Mouse (Mus musculus) midbrain, embryonic 11.5 days (tissue): ENCODE results near the gene Lim2. TPM values are rescaled to one million over a fixed set of nuclear protein-coding genes. Genes with fewer than 3 reads are reported as not detected.

Source experiments
- ATAC-seq: fragments of 200-750 bp; cut with Nextera tagmentation; 2 replicates; pipeline ENCODE4 v1.8.0; 2017; ENCODE audit warnings: moderate TSS enrichment, moderate library complexity; ENCODE audit not compliant: low FRiP score
- DNase-seq: peaks from one replicate; pipeline ENCODE4 v3.0.0; 2015; ENCODE audit warnings: low spot score; ENCODE audit errors: missing footprints
- H3K27ac ChIP-seq: fragments of 300-500 bp; sonication (generic); 2 replicates; pipeline ENCODE4 v1.5.1; 2014; ENCODE audit warnings: low read depth, low read length
- H3K27me3 ChIP-seq: fragments of 300-500 bp; sonication (generic); 2 replicates; pipeline ENCODE4 v1.6.1; 2014; ENCODE audit warnings: mild to moderate bottlenecking, low read length, moderate library complexity, mixed read lengths; ENCODE audit not compliant: control insufficient read depth, insufficient read depth
- H3K36me3 ChIP-seq: fragments of 300-500 bp; sonication (generic); 2 replicates; pipeline ENCODE4 v1.6.1; 2014; ENCODE audit warnings: mild to moderate bottlenecking, low read length, moderate library complexity, mixed read lengths; ENCODE audit not compliant: control insufficient read depth, insufficient read depth
- H3K4me1 ChIP-seq: fragments of 300-500 bp; sonication (generic); 2 replicates; pipeline ENCODE4 v1.6.1; 2014; ENCODE audit warnings: low read length; ENCODE audit not compliant: control insufficient read depth, insufficient read depth
- H3K4me2 ChIP-seq: fragments of 300-500 bp; sonication (generic); 2 replicates; pipeline ENCODE4 v1.6.1; 2014; ENCODE audit warnings: mild to moderate bottlenecking, moderate library complexity
- H3K4me3 ChIP-seq: fragments of 300-500 bp; sonication (generic); 2 replicates; pipeline ENCODE4 v1.5.1; 2014; ENCODE audit warnings: low read depth, low read length
- H3K9ac ChIP-seq: fragments of 300-500 bp; sonication (generic); 2 replicates; pipeline ENCODE4 v1.6.1; 2014; ENCODE audit warnings: low read length
- H3K9me3 ChIP-seq: fragments of 300-500 bp; sonication (generic); 2 replicates; pipeline ENCODE4 v1.6.1; 2016; ENCODE audit warnings: low read length; ENCODE audit not compliant: control insufficient read depth
- whole genome bisulfite sequencing: fragments of 180-500 bp; shearing (Covaris S2); extraction: QIAGEN DNeasy Blood & Tissue Kit; methylation state at CpG from one replicate; pipeline ENCODE4 v1.1.7; 2014; 5-methylcytosine and 5-hydroxymethylcytosine counted together
- polyA plus RNA-seq: library from polyadenylated mRNA; unstranded; fragments of >200 nt; fragmentation: Nextera tagmentation; extraction: Ambion mirVana; gene quantifications from 2 replicates; pipeline ENCODE4 v1.2.1, GENCODE M21; 2014

Lim2 gene
- polyA plus RNA-seq, 1 experiment from 2014 or later, result 0.20 TPM

DNA sequence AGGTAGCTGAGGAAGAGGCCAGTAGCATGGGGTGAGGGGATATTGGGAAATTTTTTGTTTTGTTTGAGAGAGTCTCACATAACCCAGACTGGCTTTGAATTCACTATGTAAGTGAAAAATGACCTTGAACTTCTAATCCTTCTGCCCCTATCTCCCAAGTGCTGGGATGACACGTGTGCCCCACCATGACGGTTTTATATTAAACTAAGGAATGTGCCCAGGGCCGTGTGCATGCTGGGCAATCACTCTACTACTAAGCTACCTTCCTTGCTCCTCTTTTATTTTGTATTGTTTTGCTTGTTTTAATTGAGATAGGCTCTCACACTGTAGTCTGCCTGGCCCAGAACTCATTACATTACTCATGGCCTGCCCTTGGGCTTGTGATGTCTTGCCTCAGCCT is 13.6 kb downstream of the Lim2 start:
- no peak for ATAC-seq
- 91% methylated on average over 3 of the region's 3 CpGs for WGBS

GRCm38 (mm10) chr7:43442684-43443083 is 15.2 kb downstream of the Lim2 start:
- H3K4me3 ChIP-seq, result peak overlapping the region; percentile 55
- no peak for DNase-seq
- H3K27ac ChIP-seq, result peak overlapping the region; percentile 62; the same call in 1 of the 2 replicates
- no peaks in the 10 kb centered on the region for H3K9me3 ChIP-seq
- peak overlapping the region; percentile 82 for H3K4me2 ChIP-seq
- ATAC-seq, result no peak
- H3K36me3 ChIP-seq, result no peaks in the 10 kb centered on the region
- H3K9ac ChIP-seq, result peak overlapping the region; percentile 53
- 17% methylated on average over 9 of the region's 9 CpGs for WGBS
- peaks cover 8% of the 10 kb centered on the region for H3K4me1 ChIP-seq
- no peaks in the 10 kb centered on the region for H3K27me3 ChIP-seq

More for the DNA sequence above, 13.6 kb downstream of the Lim2 start:
- Histone ChIP-seq H3K27me3 (no peaks in the 10 kb centered on the region), H3K27ac (no peak overlapping the region), H3K36me3 (no peaks in the 10 kb centered on the region), H3K4me3 (no peak overlapping the region), H3K9me3 (no peaks in the 10 kb centered on the region), H3K9ac (no peak overlapping the region), H3K4me2 (no peak overlapping the region), H3K4me1 (peaks cover 8% of the 10 kb centered on the region)
- DNase-seq, result no peak

DNA sequence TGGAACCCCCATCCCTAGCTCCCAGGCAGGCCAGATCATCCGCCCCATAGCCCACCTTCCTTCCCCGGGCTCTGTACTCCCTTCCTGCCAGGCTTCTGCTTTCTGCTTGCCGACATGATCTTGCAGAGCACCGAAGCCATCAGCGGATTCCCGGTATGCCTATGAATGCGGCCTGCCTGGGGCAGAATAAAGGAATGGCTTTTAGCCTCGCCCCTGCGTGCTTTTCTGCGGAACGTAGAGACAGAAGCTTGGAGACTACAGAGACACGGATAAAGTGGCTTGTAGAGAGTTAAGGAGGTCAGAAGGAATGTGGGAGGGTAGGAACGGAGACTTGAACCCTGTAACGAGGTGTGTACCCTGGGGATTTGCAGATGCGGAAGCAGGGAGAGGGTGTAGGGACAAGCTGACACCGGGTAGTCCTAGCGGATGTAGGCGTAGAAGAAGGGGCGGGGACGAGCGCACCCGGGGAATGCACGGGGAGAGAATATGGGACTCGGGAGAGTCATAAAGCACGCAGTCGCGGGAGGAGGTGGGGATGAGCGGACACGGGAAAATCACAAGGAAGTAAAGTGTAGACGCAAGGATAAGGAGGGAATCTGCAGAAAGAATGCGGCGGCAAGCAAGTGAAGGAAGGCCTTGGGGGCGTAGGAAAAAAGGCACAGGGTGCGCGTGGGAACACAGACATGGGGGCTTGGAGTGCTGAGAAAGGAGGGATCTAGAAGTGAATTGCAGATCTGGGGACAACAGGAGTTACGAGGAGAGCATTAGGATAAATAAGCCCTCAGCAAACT is 15.9 kb downstream of the Lim2 start:
- H3K27ac ChIP-seq, result peak overlapping the region; percentile 62; the same call in 1 of the 2 replicates
- H3K4me3 ChIP-seq, result peak overlapping the region; percentile 55
- H3K36me3 ChIP-seq, result no peaks in the 10 kb centered on the region
- peak; percentile 83 for ATAC-seq
- H3K9ac ChIP-seq, result peak overlapping the region; percentile 53
- peak overlapping the region; percentile 82 for H3K4me2 ChIP-seq
- WGBS, result under 1% methylated on average over 36 of the region's 36 CpGs
- peaks cover 8% of the 10 kb centered on the region for H3K4me1 ChIP-seq
- no peaks in the 10 kb centered on the region for H3K27me3 ChIP-seq
- no peaks in the 10 kb centered on the region for H3K9me3 ChIP-seq
- DNase-seq, result peak; percentile 98

DNA sequence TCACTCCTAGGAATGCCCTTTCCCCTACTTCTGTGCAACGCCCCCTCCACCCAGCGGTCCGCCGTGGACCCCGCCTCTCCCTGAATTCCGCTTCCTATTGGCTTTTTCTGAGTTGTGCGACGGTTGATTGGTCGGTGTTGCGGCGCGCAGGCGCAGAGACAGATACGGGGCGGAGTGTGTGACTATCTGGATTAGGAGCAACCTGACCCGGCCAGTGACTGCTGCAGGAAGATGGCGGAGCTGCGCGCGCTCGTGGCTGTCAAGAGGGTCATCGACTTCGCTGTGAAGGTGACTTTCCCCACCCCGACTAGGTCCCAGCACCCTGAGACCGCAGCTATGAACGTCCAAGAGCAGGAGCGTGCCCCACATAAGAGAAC is 16.4 kb downstream of the Lim2 start, which contains the start of the genes Etfb and Gm45233:
Gene Etfb (plus strand): TSS at position 167 of the 377 bp plus-strand sequence.
Gene Gm45233 (plus strand): TSS at position 212 of the 377 bp plus-strand sequence.
- H3K27ac ChIP-seq, result peak within 1 kb of the TSS; percentile 62; the same call in 1 of the 2 replicates
- H3K4me2 ChIP-seq, result peak within 1 kb of the TSS; percentile 82
- H3K9ac ChIP-seq, result peak within 1 kb of the TSS; percentile 53
- peaks cover 8% of the 10 kb centered on the region for H3K4me1 ChIP-seq
- H3K27me3 ChIP-seq, result no peaks in the 10 kb centered on the region
- H3K36me3 ChIP-seq, result no peaks in the 10 kb centered on the region
- WGBS, result under 1% methylated on average over 27 of the region's 27 CpGs
- ATAC-seq, result peak; percentile 97
- H3K4me3 ChIP-seq, result peak within 1 kb of the TSS; percentile 55
- H3K9me3 ChIP-seq, result no peaks in the 10 kb centered on the region
- DNase-seq, result no peak

DNA sequence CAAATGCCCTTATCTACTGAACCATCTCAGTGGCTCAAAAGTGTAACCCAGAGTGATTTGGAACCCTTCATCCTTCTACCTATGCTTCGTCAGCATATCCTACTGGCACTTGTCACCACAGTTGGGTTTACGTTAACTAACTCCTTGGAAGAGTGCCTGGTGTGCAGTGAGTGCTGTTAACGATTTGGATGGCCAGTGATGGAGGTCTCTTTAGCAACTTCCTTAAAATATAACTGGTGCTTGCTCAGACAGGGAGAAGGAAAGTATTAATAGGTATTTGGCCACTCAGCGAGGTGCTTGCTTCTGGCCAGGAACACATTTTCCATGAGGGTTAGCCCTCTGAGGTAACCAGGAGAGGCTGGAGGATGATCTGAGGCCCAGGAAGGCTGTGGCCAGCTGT is 20.3 kb downstream of the Lim2 start:
- Histone ChIP-seq H3K4me3 (no peak overlapping the region), H3K4me1 (peaks cover 5% of the 10 kb centered on the region), H3K9me3 (no peaks in the 10 kb centered on the region), H3K27me3 (no peaks in the 10 kb centered on the region), H3K4me2 (no peak overlapping the region), H3K36me3 (no peaks in the 10 kb centered on the region; the same call in 1 of the 2 replicates), H3K27ac (no peak overlapping the region), H3K9ac (no peak overlapping the region)
- WGBS, result 91% methylated on average over 4 of the region's 4 CpGs
- DNase-seq, result peak; percentile 35
- ATAC-seq, result no peak

DNA sequence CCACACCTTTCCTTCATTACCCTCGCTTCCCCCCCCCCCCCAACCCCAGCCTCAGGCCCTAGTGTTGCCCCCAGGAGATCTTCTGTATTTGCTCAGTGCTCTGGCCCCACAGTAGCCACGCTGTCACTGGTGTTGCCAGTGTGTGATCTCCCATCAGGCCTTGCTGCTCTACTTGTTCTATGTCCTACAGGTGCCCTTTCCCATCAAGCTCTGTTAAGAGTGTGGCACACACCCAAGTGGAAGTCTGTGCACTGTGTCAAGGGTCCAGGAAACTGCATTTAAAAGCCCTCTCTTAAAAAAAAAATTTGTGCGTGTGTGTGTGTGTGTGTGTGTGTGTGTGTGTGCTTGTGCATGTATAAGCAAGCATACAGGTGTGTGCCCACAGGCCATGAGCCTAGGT is 20.8 kb downstream of the Lim2 start:
- no peak overlapping the region for H3K4me3 ChIP-seq
- no peaks in the 10 kb centered on the region for H3K27me3 ChIP-seq
- H3K27ac ChIP-seq, result no peak overlapping the region
- no peak for DNase-seq
- H3K9me3 ChIP-seq, result no peaks in the 10 kb centered on the region
- 95% methylated on average over 2 of the region's 3 CpGs for WGBS
- no peak overlapping the region for H3K9ac ChIP-seq
- H3K4me2 ChIP-seq, result no peak overlapping the region
- no peak for ATAC-seq
- H3K4me1 ChIP-seq, result peaks cover 5% of the 10 kb centered on the region
- H3K36me3 ChIP-seq, result peaks cover 2% of the 10 kb centered on the region; the same call in 1 of the 2 replicates

GRCm38 (mm10) chr7:43449811-43450210 is 22.3 kb downstream of the Lim2 start:
- H3K36me3 ChIP-seq, result peaks cover 2% of the 10 kb centered on the region; the same call in 1 of the 2 replicates
- no peaks in the 10 kb centered on the region for H3K27me3 ChIP-seq
- WGBS, result 98% methylated on average over 2 of the region's 2 CpGs
- ATAC-seq (no peak), DNase-seq (no peak)
- H3K9me3 ChIP-seq, result no peaks in the 10 kb centered on the region
- H3K4me2 ChIP-seq, result no peak overlapping the region
- no peak overlapping the region for H3K9ac ChIP-seq
- H3K4me1 ChIP-seq, result peaks cover under 1% of the 10 kb centered on the region; the same call in 1 of the 2 replicates
- H3K27ac ChIP-seq, result no peak overlapping the region
- H3K4me3 ChIP-seq, result no peak overlapping the region

DNA sequence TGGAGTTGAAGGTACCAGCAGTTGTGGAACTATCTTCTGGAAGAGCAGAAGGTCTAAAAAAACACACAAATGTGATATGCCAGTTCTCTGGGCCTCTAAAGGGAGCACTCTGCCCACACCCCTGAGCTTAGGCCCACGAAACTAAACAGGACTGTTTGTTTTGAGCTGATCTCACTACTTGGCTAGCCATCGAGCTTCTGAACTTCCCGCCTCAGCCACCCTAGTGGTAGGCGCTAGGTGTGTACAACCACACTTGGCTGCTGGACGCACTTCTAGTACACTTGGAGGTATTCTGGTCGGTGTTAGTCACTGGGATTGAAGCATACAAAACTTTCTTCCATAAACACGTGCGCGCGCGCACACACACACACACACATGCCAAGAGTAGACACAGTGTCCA is 24.3 kb downstream of the Lim2 start:
- no peak overlapping the region for H3K9ac ChIP-seq
- peaks cover 2% of the 10 kb centered on the region; the same call in 1 of the 2 replicates for H3K36me3 ChIP-seq
- no peaks in the 10 kb centered on the region for H3K27me3 ChIP-seq
- H3K4me3 ChIP-seq, result no peak overlapping the region
- H3K4me2 ChIP-seq, result no peak overlapping the region
- no peak overlapping the region for H3K27ac ChIP-seq
- ATAC-seq (no peak), DNase-seq (no peak)
- H3K4me1 ChIP-seq, result no peaks in the 10 kb centered on the region
- no peaks in the 10 kb centered on the region for H3K9me3 ChIP-seq
- WGBS, result 97% methylated on average over 11 of the region's 11 CpGs

GRCm38 (mm10) chr7:43452609-43453008 is 25.1 kb downstream of the Lim2 start:
- no peak overlapping the region for H3K27ac ChIP-seq
- H3K9ac ChIP-seq, result no peak overlapping the region
- DNase-seq (no peak), ATAC-seq (peak; percentile 41; the same call in 1 of the 2 replicates)
- no peaks in the 10 kb centered on the region for H3K9me3 ChIP-seq
- H3K4me3 ChIP-seq, result no peak overlapping the region
- H3K36me3 ChIP-seq, result peaks cover 2% of the 10 kb centered on the region; the same call in 1 of the 2 replicates
- H3K27me3 ChIP-seq, result no peaks in the 10 kb centered on the region
- H3K4me2 ChIP-seq, result no peak overlapping the region
- WGBS, result 33% methylated on average over 4 of the region's 4 CpGs
- H3K4me1 ChIP-seq, result no peaks in the 10 kb centered on the region
